In genomic region chr19:7069781-7070763, GRCm38 (mm10) we compare ENCODE assay signal across 9 mouse cellular contexts. TPM values are rescaled to one million over a fixed set of nuclear protein-coding genes. Genes with fewer than 3 reads are reported as not detected.
A peak's percentile ranks its signal among the peaks of the same experiment; 100 is the strongest.
DNase-seq lines count a peak whose midpoint lies in the region; ATAC-seq and TF ChIP-seq lines count a peak whose summit lies in the region.
"Had no signal": no experiment of that assay in that cellular context is flagged by ENCODE, and none has a peak within 500 bp of the region (broad histone marks: within the 10 kb centered on the region; RNA-seq: fewer than 3 reads in every experiment).

No protein-coding gene starts in this region.

- 12% methylated on average over 30 of the region's 35 CpGs for WGBS in heart, embryonic 11.5 days (ENCODE audit: insufficient replicate concordance)
- WGBS in liver, adult 2 months: 71% methylated on average over 35 of the region's 35 CpGs

- no peaks in the 10 kb centered on the region for H3K36me3 ChIP-seq in heart, embryonic 11.5 days (ENCODE audit: control insufficient read depth, insufficient read depth, low read length)
- H3K36me3 ChIP-seq in liver, adult 2 months (ENCODE audit: control insufficient read depth, insufficient read depth, low read length): no peaks in the 10 kb centered on the region

- no peak for TF ChIP-seq POLR2A in liver, adult 2 months (IDR thresholded peaks at IDR 0.05; ENCODE audit: extremely low read depth, insufficient read depth, low read length)

- peaks cover 24% of the 10 kb centered on the region for H3K27me3 ChIP-seq in heart, embryonic 11.5 days (ENCODE audit: control insufficient read depth, insufficient read depth, low read length)
- no peaks in the 10 kb centered on the region for H3K27me3 ChIP-seq in liver, adult 2 months (ENCODE audit: control insufficient read depth, insufficient read depth, low read length)

- peak overlapping the region; percentile 24 for H3K4me3 ChIP-seq in heart, embryonic 11.5 days (ENCODE audit: low read depth, low read length)
- peak overlapping the region; percentile 16; the same call in 1 of the 2 replicates for H3K4me3 ChIP-seq in liver, adult 2 months (ENCODE audit: insufficient read depth, low read depth, low read length)

- peak; percentile 74 to 84 for DNase-seq in kidney, postnatal 4 days
- no peak for DNase-seq in kidney, adult 9 months
- DNase-seq in liver, adult 2 months (ENCODE audit: extremely low read depth, low read depth, low spot score): no peak
- DNase-seq in retina, embryonic 14.5 days (ENCODE audit: low spot score): peak; percentile 82
- DNase-seq in thymus, postnatal 10 days (ENCODE audit: low spot score in 2 of 2): no peak
- DNase-seq in cerebellum, adult 11 months: no peak

- 0 out of 2 replicates have a peak, but pooled peaks have one; percentile 53 for ATAC-seq in heart, embryonic 11.5 days (replicated peaks; ENCODE audit: insufficient number of reproducible peaks, low FRiP score, low TSS enrichment)
- ATAC-seq in cerebellum, adult (ENCODE audit: insufficient number of reproducible peaks, low FRiP score, low TSS enrichment): no peak

- no peak overlapping the region for H3K27ac ChIP-seq in heart, embryonic 11.5 days (ENCODE audit: low read depth, low read length)
- H3K27ac ChIP-seq in liver, adult 2 months (replicated peaks; ENCODE audit: insufficient read depth, low read depth, low read length): no peak overlapping the region; the same call in 1 of the 2 replicates

- peak overlapping the region; percentile 66 for H3K9ac ChIP-seq in heart, embryonic 11.5 days (ENCODE audit: low read depth, low read length)
- H3K9ac ChIP-seq in liver, adult 2 months (ENCODE audit: low read depth, low read length): 0 out of 2 replicates have a peak overlapping the region, but pooled peaks have one; percentile 33

- no peak for TF ChIP-seq CTCF in liver, adult 2 months (IDR thresholded peaks at IDR 0.05; ENCODE audit: low read depth, low read length)

- no peaks in the 10 kb centered on the region for H3K9me3 ChIP-seq in heart, embryonic 11.5 days (replicated peaks; ENCODE audit: control insufficient read depth, low read length)

- H3K4me1 ChIP-seq in heart, embryonic 11.5 days (ENCODE audit: control insufficient read depth, insufficient read depth, low read length): peaks cover 22% of the 10 kb centered on the region
- 0 out of 2 replicates have a peak, but pooled peaks cover 2% of the 10 kb centered on the region for H3K4me1 ChIP-seq in liver, adult 2 months (ENCODE audit: control insufficient read depth, insufficient read depth, low read length)

- peak overlapping the region; percentile 65 for H3K4me2 ChIP-seq in heart, embryonic 11.5 days

- 0 out of 2 replicates have a peak, but pooled peaks cover 2% of the 10 kb centered on the region for H3K79me2 ChIP-seq in liver, adult 2 months (ENCODE audit: control insufficient read depth, insufficient read depth, low read length)

RNA-seq across cellular contexts. Expression of gene Macrod1, which starts 13.5 kb away (rescaled TPM):
- 13.3 and 16.7 TPM in 2 replicates for polyA plus RNA-seq in heart, embryonic 11.5 days (2014; fragmentation: Nextera tagmentation; extraction: Ambion mirVana)
- 12.2 and 15.0 TPM in 2 replicates for total RNA-seq in liver, adult 2 months (2014; rRNA removed)
- 115 and 120 TPM in 2 replicates for polyA plus RNA-seq in liver, adult 2 months (2012; rRNA removed)

RNA-seq across cellular contexts. Expression of gene Stip1, which starts 30.3 kb away (rescaled TPM):
- 266 and 283 TPM in 2 replicates for polyA plus RNA-seq in heart, embryonic 11.5 days (2014; fragmentation: Nextera tagmentation; extraction: Ambion mirVana)
- 44.9 and 49.4 TPM in 2 replicates for total RNA-seq in liver, adult 2 months (2014; rRNA removed)
- polyA plus RNA-seq in liver, adult 2 months (2012; rRNA removed): 32.3 and 37.2 TPM in 2 replicates

RNA-seq across cellular contexts. Expression of gene Flrt1, which starts 35.5 kb away (rescaled TPM):
- polyA plus RNA-seq in heart, embryonic 11.5 days (2014; fragmentation: Nextera tagmentation; extraction: Ambion mirVana): 0.79 and 0.97 TPM in 2 replicates
- total RNA-seq in liver, adult 2 months (2014; rRNA removed): 0.09 and 0.40 TPM in 2 replicates
- 0.27 and 0.31 TPM in 2 replicates for polyA plus RNA-seq in liver, adult 2 months (2012; rRNA removed)
- total RNA-seq: MEL had no signal

RNA-seq across cellular contexts. Expression of gene Fermt3, which starts 50.8 kb away (rescaled TPM):
- 11.5 and 11.9 TPM in 2 replicates for polyA plus RNA-seq in heart, embryonic 11.5 days (2014; fragmentation: Nextera tagmentation; extraction: Ambion mirVana)
- 3.1 and 3.4 TPM in 2 replicates for total RNA-seq in liver, adult 2 months (2014; rRNA removed)
- 3.2 and 6.3 TPM in 2 replicates for polyA plus RNA-seq in liver, adult 2 months (2012; rRNA removed)

Comparison
In these comparisons a context has a peak if more than half of its experiments do, and no peak if none do; other contexts are left out.
1. DNase-seq: peak in kidney, postnatal 4 days (2 of 2) and retina, embryonic 14.5 days (single experiment); none in kidney, adult 9 months (single experiment), liver, adult 2 months (single experiment), thymus, postnatal 10 days (0 of 2) and cerebellum, adult 11 months (single experiment).